Mouse (Mus musculus): ENCODE measurements around the gene Ccl22.

Gene Ccl22

GRCm38 (mm10) chr8:94745476-94746184 is at the start of gene Ccl22:
Ccl22 (plus strand) TSS chr8:94745590.
- CTCF ChIA-PET: no interaction called here

- CTCF ChIA-PET: no interaction called here
Measured at GRCm38 (mm10) chr8:94695994-94696384, 49.4 kb upstream of the Ccl22 start, which contains the start of gene Pllp. Pllp (minus strand) TSS chr8:94696278.

- CTCF ChIA-PET: no interaction called here
Measured at GRCm38 (mm10) chr8:94696566-94696965, 48.8 kb upstream of the Ccl22 start.

GRCm38 (mm10) chr8:94697956-94698355 is 47.4 kb upstream of the Ccl22 start:
- CTCF ChIA-PET: no interaction called here

- CTCF ChIA-PET: interaction anchor here (0.6 kb wide), 1 partner anchor 33 kb away, joined by 6 read pairs; the partner anchor contains the start of gene Arl2bp
Measured at GRCm38 (mm10) chr8:94699366-94699765, 46.0 kb upstream of the Ccl22 start.

- CTCF ChIA-PET: no interaction called here
Measured at GRCm38 (mm10) chr8:94700421-94700935, 44.9 kb upstream of the Ccl22 start.

- CTCF ChIA-PET: interaction anchor here (0.6 to 1.3 kb wide), 3 partner anchors 41 to 1149 kb away, joined by 3 read pairs; no protein-coding TSS in a partner anchor
Measured at GRCm38 (mm10) chr8:94702156-94702555, 43.2 kb upstream of the Ccl22 start.

- CTCF ChIA-PET: interaction anchor here (0.5 to 1.3 kb wide), 4 partner anchors 40 to 376 kb away, joined by 3 to 4 read pairs (median 4); no protein-coding TSS in a partner anchor
Measured at GRCm38 (mm10) chr8:94702844-94703813, 42.3 kb upstream of the Ccl22 start.

- CTCF ChIA-PET: interaction anchor here (0.5 to 1.2 kb wide), 5 partner anchors 41 to 213 kb away, joined by 3 to 4 read pairs (median 3); no protein-coding TSS in a partner anchor
Measured at GRCm38 (mm10) chr8:94703972-94704668, 41.3 kb upstream of the Ccl22 start.

GRCm38 (mm10) chr8:94704669-94704984 is 40.8 kb upstream of the Ccl22 start:
- CTCF ChIA-PET: interaction anchor here (0.6 to 1.2 kb wide), 4 partner anchors 72 to 212 kb away, joined by 3 to 4 read pairs (median 3); no protein-coding TSS in a partner anchor

- CTCF ChIA-PET: no interaction called here
Measured at GRCm38 (mm10) chr8:94705581-94706245, 39.7 kb upstream of the Ccl22 start.

GRCm38 (mm10) chr8:94706732-94707395 is 38.5 kb upstream of the Ccl22 start:
- CTCF ChIA-PET: no interaction called here

- CTCF ChIA-PET: no interaction called here
Measured at GRCm38 (mm10) chr8:94710336-94710735, 35.1 kb upstream of the Ccl22 start.

GRCm38 (mm10) chr8:94711160-94711718 is 34.2 kb upstream of the Ccl22 start:
- CTCF ChIA-PET: interaction anchor here (0.7 kb wide), 1 partner anchor 199 kb away, joined by 3 read pairs; no protein-coding TSS in a partner anchor

GRCm38 (mm10) chr8:94714556-94714955 is 30.8 kb upstream of the Ccl22 start:
- CTCF ChIA-PET: no interaction called here

GRCm38 (mm10) chr8:94715871-94716270 is 29.5 kb upstream of the Ccl22 start:
- CTCF ChIA-PET: no interaction called here

- CTCF ChIA-PET: no interaction called here
Measured at GRCm38 (mm10) chr8:94716841-94717240, 28.5 kb upstream of the Ccl22 start.

- CTCF ChIA-PET: no interaction called here
Measured at GRCm38 (mm10) chr8:94725998-94726397, 19.4 kb upstream of the Ccl22 start.

GRCm38 (mm10) chr8:94729301-94729700 is 16.1 kb upstream of the Ccl22 start:
- CTCF ChIA-PET: no interaction called here

- CTCF ChIA-PET: no interaction called here
Measured at GRCm38 (mm10) chr8:94733821-94734465, 11.4 kb upstream of the Ccl22 start.

Measured in spleen, embryonic (tissue).